Mouse (Mus musculus) lung, adult 10 weeks (tissue): ENCODE measurements around the gene Slx. TPM values are rescaled to one million over a fixed set of nuclear protein-coding genes. Genes with fewer than 3 reads are reported as not detected.

Source experiments
- polyA plus RNA-seq: library from polyadenylated mRNA; stranded (reverse); fragments of 350-450 nt; fragmentation: Illumina TruSeq; extraction: RNeasy Lipid Tissue Mini Kit (QIAGEN cat#74804); gene quantifications from one replicate; pipeline ENCODE4 v1.2.3, GENCODE M21; 2014; ENCODE audit warnings: low read depth, low replicate concordance; ENCODE audit not compliant: insufficient read depth

The Slx gene
- not detected for polyA plus RNA-seq

DNA sequence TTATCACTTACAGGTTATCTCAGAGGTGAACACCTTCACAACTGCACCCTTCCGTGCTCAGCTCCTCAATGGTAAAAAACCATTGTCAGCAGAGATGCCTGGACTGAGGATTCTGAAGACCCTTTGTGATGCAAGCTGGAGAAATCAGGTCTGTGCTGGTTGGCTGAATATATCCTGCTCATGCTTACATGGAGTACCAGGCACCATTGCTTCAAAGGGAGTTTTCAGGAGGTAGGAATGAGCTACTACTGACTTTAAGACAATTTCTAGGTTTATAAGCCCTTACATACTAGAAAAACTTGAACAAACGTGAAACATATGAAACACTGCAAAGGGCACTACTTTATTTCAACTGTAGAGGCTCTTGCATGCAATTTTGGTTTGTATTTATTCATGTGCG lies at the start of gene Slx:
TSS of gene Slx (minus strand) at position 101 of the 400 bp plus-strand sequence.

Other genes starting within 250 kb of the Slx start
- gene Gm2030, start 235.5 kb downstream of the Slx start, polyA plus RNA-seq, result not detected
- not detected for gene Gm14525, start 157.1 kb upstream of the Slx start, polyA plus RNA-seq